Mouse (Mus musculus): ENCODE data around the gene Erp44. TPM values are rescaled to one million over a fixed set of nuclear protein-coding genes. Genes with fewer than 3 reads are reported as not detected.
A peak's percentile ranks its signal among the peaks of the same experiment; 100 is the strongest.

Erp44 gene
- polyA plus RNA-seq, 1 experiment from 2014 or later = 55.4 TPM

- ATAC-seq (ENCODE audit: low FRiP score) (no peak), DNase-seq (ENCODE audit: low spot score) (no peak)
- no peaks in the 10 kb centered on the region for H3K4me1 ChIP-seq (replicated peaks; ENCODE audit: control insufficient read depth, insufficient read depth, low read length)
- H3K9ac ChIP-seq = no peak overlapping the region
- no peaks in the 10 kb centered on the region for H3K36me3 ChIP-seq (replicated peaks; ENCODE audit: control insufficient read depth, insufficient read depth)
- H3K27me3 ChIP-seq (ENCODE audit: control insufficient read depth, insufficient read depth, low read length) = no peaks in the 10 kb centered on the region
- H3K9me3 ChIP-seq (ENCODE audit: control insufficient read depth, low read length) = no peaks in the 10 kb centered on the region
- H3K27ac ChIP-seq = no peak overlapping the region
- H3K4me3 ChIP-seq (replicated peaks; ENCODE audit: low read length) = no peak overlapping the region
- H3K4me2 ChIP-seq (replicated peaks) = no peak overlapping the region
These were observed 26.1 kb downstream of the Erp44 start for GRCm38 (mm10) chr4:48253266-48253665.

DNA sequence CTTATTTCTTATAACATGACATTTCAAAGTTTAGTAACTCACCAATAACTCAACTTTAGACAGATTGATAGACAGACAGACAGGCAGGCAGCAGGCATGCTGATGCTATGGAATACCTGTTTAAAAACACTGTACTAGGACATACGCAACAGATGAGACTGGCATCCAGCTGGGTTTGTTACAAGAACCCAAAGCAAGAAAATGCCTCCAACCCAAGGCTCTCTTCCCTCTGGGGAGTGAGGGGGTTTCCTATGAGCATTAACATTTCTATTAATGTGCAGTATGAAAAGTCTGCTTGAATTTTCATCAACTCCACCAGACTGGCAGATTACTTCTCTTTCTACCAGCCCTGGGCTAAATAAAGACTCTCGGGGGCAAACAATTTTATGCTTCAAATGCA, 35.1 kb downstream of the Erp44 start:
- no peak for DNase-seq (ENCODE audit: low spot score)
- no peaks in the 10 kb centered on the region for H3K9me3 ChIP-seq (ENCODE audit: control insufficient read depth, low read length)
- peaks cover 5% of the 10 kb centered on the region for H3K36me3 ChIP-seq (replicated peaks; ENCODE audit: control insufficient read depth, insufficient read depth)
- no peaks in the 10 kb centered on the region for H3K4me1 ChIP-seq (replicated peaks; ENCODE audit: control insufficient read depth, insufficient read depth, low read length)
- H3K9ac ChIP-seq = no peak overlapping the region
- 80% methylated on average over 2 of the region's 2 CpGs for WGBS
- no peak overlapping the region for H3K27ac ChIP-seq
- no peaks in the 10 kb centered on the region for H3K27me3 ChIP-seq (ENCODE audit: control insufficient read depth, insufficient read depth, low read length)
- no peak overlapping the region for H3K4me3 ChIP-seq (replicated peaks; ENCODE audit: low read length)
- H3K4me2 ChIP-seq (replicated peaks) = no peak overlapping the region
- ATAC-seq (ENCODE audit: low FRiP score) = no peak

- 65% methylated on average over 1 of the region's 1 CpGs for WGBS
These were observed 35.6 kb downstream of the Erp44 start for GRCm38 (mm10) chr4:48243737-48244136.

GRCm38 (mm10) chr4:48242482-48242881, 36.9 kb downstream of the Erp44 start:
- Histone ChIP-seq H3K4me2 (replicated peaks) (no peak overlapping the region), H3K27me3 (ENCODE audit: control insufficient read depth, insufficient read depth, low read length) (no peaks in the 10 kb centered on the region), H3K4me1 (replicated peaks; ENCODE audit: control insufficient read depth, insufficient read depth, low read length) (no peaks in the 10 kb centered on the region), H3K27ac (no peak overlapping the region), H3K4me3 (replicated peaks; ENCODE audit: low read length) (no peak overlapping the region), H3K9ac (no peak overlapping the region), H3K9me3 (ENCODE audit: control insufficient read depth, low read length) (no peaks in the 10 kb centered on the region), H3K36me3 (replicated peaks; ENCODE audit: control insufficient read depth, insufficient read depth) (peaks cover 5% of the 10 kb centered on the region)
- WGBS = 94% methylated on average over 4 of the region's 4 CpGs
- DNase-seq (ENCODE audit: low spot score) (no peak), ATAC-seq (ENCODE audit: low FRiP score) (no peak)

More at GRCm38 (mm10) chr4:48243737-48244136, 35.6 kb downstream of the Erp44 start:
- Histone ChIP-seq H3K4me3 (replicated peaks; ENCODE audit: low read length) (no peak overlapping the region), H3K27ac (no peak overlapping the region), H3K4me1 (replicated peaks; ENCODE audit: control insufficient read depth, insufficient read depth, low read length) (no peaks in the 10 kb centered on the region), H3K27me3 (ENCODE audit: control insufficient read depth, insufficient read depth, low read length) (no peaks in the 10 kb centered on the region), H3K36me3 (replicated peaks; ENCODE audit: control insufficient read depth, insufficient read depth) (peaks cover 5% of the 10 kb centered on the region), H3K9me3 (ENCODE audit: control insufficient read depth, low read length) (no peaks in the 10 kb centered on the region), H3K9ac (no peak overlapping the region), H3K4me2 (replicated peaks) (no peak overlapping the region)
- DNase-seq (ENCODE audit: low spot score) (no peak), ATAC-seq (ENCODE audit: low FRiP score) (no peak)

DNA sequence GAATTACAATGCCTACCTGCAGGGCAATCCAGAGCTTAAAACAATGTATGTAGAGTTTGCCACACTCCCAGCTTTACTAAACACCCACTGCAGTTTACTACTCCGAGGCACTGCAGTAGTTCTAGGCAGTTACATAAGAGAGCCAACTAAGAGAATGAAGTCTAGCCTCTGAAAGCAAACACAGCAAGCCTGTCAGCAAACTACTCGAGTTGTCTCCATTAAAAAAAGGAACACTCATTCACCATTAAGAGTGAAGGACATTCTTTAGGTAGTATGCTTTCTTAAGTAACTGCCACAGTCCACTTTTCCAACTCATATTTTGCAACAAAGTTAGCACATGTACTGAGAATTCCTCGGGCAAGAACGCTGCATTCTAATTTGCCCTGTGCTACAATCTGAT, 40.3 kb downstream of the Erp44 start:
- no peak overlapping the region for H3K4me3 ChIP-seq (replicated peaks; ENCODE audit: low read length)
- H3K36me3 ChIP-seq (replicated peaks; ENCODE audit: control insufficient read depth, insufficient read depth) = peaks cover 5% of the 10 kb centered on the region
- H3K9ac ChIP-seq = no peak overlapping the region
- H3K4me1 ChIP-seq (replicated peaks; ENCODE audit: control insufficient read depth, insufficient read depth, low read length) = no peaks in the 10 kb centered on the region
- ATAC-seq (ENCODE audit: low FRiP score) (no peak), DNase-seq (ENCODE audit: low spot score) (no peak)
- no peaks in the 10 kb centered on the region for H3K9me3 ChIP-seq (ENCODE audit: control insufficient read depth, low read length)
- no peak overlapping the region for H3K27ac ChIP-seq
- WGBS = 91% methylated on average over 4 of the region's 4 CpGs
- H3K4me2 ChIP-seq (replicated peaks) = no peak overlapping the region
- no peaks in the 10 kb centered on the region for H3K27me3 ChIP-seq (ENCODE audit: control insufficient read depth, insufficient read depth, low read length)

DNA sequence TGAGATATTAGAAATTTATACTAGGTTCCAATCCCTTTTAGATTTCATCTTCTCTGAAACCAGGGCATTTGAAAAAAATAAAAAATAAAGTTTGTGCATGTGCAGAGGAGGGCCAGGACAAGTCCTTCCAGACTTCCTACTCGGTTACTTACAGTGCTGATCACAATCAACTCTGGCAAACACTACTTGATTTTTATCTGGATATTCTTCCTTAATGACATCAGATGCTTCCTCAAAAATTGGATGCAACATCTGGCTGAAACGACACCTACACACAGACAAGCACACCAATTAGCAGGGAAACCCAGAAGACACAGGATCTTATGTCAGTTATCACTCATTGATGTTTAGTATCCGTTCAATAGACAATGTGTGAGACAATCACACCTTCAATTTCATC, 42.6 kb downstream of the Erp44 start:
- no peaks in the 10 kb centered on the region for H3K27me3 ChIP-seq (ENCODE audit: control insufficient read depth, insufficient read depth, low read length)
- H3K4me1 ChIP-seq (replicated peaks; ENCODE audit: control insufficient read depth, insufficient read depth, low read length) = no peaks in the 10 kb centered on the region
- no peak overlapping the region for H3K4me3 ChIP-seq (replicated peaks; ENCODE audit: low read length)
- no peak overlapping the region for H3K4me2 ChIP-seq (replicated peaks)
- H3K9me3 ChIP-seq (ENCODE audit: control insufficient read depth, low read length) = no peaks in the 10 kb centered on the region
- peaks cover 5% of the 10 kb centered on the region for H3K36me3 ChIP-seq (replicated peaks; ENCODE audit: control insufficient read depth, insufficient read depth)
- no peak overlapping the region for H3K9ac ChIP-seq
- ATAC-seq (ENCODE audit: low FRiP score) = no peak
- no peak overlapping the region for H3K27ac ChIP-seq
- WGBS = 93% methylated on average over 3 of the region's 3 CpGs
- no peak for DNase-seq (ENCODE audit: low spot score)

DNA sequence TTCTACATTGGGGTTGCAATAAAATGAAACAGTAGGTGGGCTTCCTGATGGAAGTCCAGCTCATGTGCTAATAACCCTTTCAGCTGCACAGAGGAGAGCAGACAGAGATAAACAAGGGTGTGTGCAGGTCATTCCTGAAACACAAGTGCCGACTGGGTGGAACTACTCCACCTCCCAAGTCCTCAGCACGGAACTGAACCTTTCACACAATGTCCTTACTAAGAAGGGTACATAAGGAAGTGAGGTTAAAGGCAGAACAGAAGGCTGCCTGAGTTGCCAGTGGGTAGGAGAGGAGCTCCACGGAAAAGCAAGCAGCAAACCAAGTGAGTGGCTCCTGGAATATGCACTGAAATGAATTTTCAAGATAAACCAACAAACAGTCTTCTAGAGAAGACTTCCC, 52.6 kb downstream of the Erp44 start:
- Histone ChIP-seq H3K4me2 (replicated peaks) (no peak overlapping the region), H3K4me1 (replicated peaks; ENCODE audit: control insufficient read depth, insufficient read depth, low read length) (no peaks in the 10 kb centered on the region), H3K27ac (no peak overlapping the region), H3K27me3 (ENCODE audit: control insufficient read depth, insufficient read depth, low read length) (no peaks in the 10 kb centered on the region), H3K9ac (no peak overlapping the region), H3K36me3 (replicated peaks; ENCODE audit: control insufficient read depth, insufficient read depth) (no peaks in the 10 kb centered on the region; the same call in 1 of the 2 replicates), H3K9me3 (ENCODE audit: control insufficient read depth, low read length) (no peaks in the 10 kb centered on the region), H3K4me3 (replicated peaks; ENCODE audit: low read length) (no peak overlapping the region)
- ATAC-seq (ENCODE audit: low FRiP score) (no peak), DNase-seq (ENCODE audit: low spot score) (no peak)
- 72% methylated on average over 3 of the region's 3 CpGs for WGBS

DNA sequence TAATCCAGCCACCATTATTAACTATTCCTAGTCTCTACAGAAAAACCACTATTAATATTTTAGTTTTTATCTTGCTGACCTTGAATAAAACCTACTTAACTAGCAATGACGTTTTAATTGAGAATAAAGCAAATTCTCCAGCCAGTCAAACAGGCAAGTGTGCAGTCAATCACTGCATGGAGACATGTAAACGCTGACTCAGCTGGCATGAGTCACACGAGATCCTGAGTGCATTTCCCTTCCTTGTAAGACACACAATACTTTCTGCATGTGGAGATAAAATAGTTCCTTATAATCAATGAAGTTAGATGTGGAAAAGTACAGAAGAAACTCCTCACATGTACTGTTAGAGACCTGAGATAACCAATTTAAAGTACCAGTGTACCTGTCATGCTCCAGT, 53.8 kb downstream of the Erp44 start:
- no peak overlapping the region for H3K9ac ChIP-seq
- no peak overlapping the region for H3K4me3 ChIP-seq (replicated peaks; ENCODE audit: low read length)
- H3K27me3 ChIP-seq (ENCODE audit: control insufficient read depth, insufficient read depth, low read length) = no peaks in the 10 kb centered on the region
- no peaks in the 10 kb centered on the region; the same call in 1 of the 2 replicates for H3K36me3 ChIP-seq (replicated peaks; ENCODE audit: control insufficient read depth, insufficient read depth)
- no peak for ATAC-seq (ENCODE audit: low FRiP score)
- H3K4me2 ChIP-seq (replicated peaks) = no peak overlapping the region
- no peak for DNase-seq (ENCODE audit: low spot score)
- WGBS = 48% methylated on average over 3 of the region's 3 CpGs
- no peaks in the 10 kb centered on the region for H3K4me1 ChIP-seq (replicated peaks; ENCODE audit: control insufficient read depth, insufficient read depth, low read length)
- H3K27ac ChIP-seq = no peak overlapping the region
- H3K9me3 ChIP-seq (ENCODE audit: control insufficient read depth, low read length) = no peaks in the 10 kb centered on the region

DNA sequence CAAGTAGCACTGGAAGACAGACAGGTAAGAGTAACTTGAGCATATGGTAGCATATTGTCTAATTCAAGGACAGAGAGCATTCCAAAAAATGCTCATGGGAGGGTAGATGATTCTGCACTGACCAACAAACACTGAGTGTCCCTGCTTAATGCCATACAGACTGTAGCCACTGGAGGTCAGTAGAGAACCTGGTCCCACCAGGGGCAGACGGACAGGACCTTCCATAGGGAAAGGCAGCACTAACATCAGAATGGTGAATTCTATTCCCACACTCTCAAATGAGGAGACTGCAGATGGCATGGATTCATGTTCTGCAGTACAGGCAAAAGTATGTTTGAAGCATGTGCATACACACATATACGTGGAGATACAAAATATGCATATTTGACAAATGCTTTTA, 54.2 kb downstream of the Erp44 start:
- DNase-seq (ENCODE audit: low spot score) (peak; percentile 72), ATAC-seq (ENCODE audit: low FRiP score) (peak; percentile 55; the same call in 1 of the 2 replicates)
- Histone ChIP-seq H3K9ac (no peak overlapping the region), H3K36me3 (replicated peaks; ENCODE audit: control insufficient read depth, insufficient read depth) (no peaks in the 10 kb centered on the region; the same call in 1 of the 2 replicates), H3K27me3 (ENCODE audit: control insufficient read depth, insufficient read depth, low read length) (no peaks in the 10 kb centered on the region), H3K4me2 (replicated peaks) (no peak overlapping the region), H3K9me3 (ENCODE audit: control insufficient read depth, low read length) (no peaks in the 10 kb centered on the region), H3K4me3 (replicated peaks; ENCODE audit: low read length) (no peak overlapping the region), H3K27ac (no peak overlapping the region), H3K4me1 (replicated peaks; ENCODE audit: control insufficient read depth, insufficient read depth, low read length) (no peaks in the 10 kb centered on the region)
- whole genome bisulfite sequencing = 16% methylated on average over 2 of the region's 2 CpGs

DNA sequence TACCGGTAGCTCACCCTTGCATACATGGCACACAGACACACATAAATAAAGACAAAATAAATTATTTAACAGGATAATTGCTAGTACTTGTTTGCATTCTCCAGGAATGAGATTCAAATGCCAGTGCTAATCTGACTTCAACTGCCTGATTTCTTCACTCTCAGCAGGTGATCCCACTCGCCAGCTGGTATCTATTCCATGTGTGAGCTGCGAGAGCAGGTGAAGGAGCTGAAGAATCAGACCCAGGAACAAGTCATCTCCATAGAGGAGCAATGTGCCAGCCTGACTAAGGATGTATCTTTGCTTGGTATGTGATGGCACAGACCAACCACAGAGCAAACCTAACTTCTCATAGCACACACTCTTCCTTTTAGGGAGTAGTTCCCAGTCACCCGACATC, 75.8 kb downstream of the Erp44 start:
- 85% methylated on average over 4 of the region's 4 CpGs for WGBS
- ATAC-seq (ENCODE audit: low FRiP score) (no peak), DNase-seq (ENCODE audit: low spot score) (no peak)

More for the DNA sequence above, 75.8 kb downstream of the Erp44 start:
- H3K4me1 ChIP-seq (replicated peaks; ENCODE audit: control insufficient read depth, insufficient read depth, low read length) = no peaks in the 10 kb centered on the region
- H3K4me3 ChIP-seq (replicated peaks; ENCODE audit: low read length) = no peak overlapping the region
- H3K9me3 ChIP-seq (ENCODE audit: control insufficient read depth, low read length) = no peaks in the 10 kb centered on the region
- no peak overlapping the region for H3K4me2 ChIP-seq (replicated peaks)
- H3K27ac ChIP-seq = no peak overlapping the region
- H3K9ac ChIP-seq = no peak overlapping the region
- peaks cover 18% of the 10 kb centered on the region for H3K36me3 ChIP-seq (replicated peaks; ENCODE audit: control insufficient read depth, insufficient read depth)
- H3K27me3 ChIP-seq (ENCODE audit: control insufficient read depth, insufficient read depth, low read length) = no peaks in the 10 kb centered on the region

Data from hindbrain, embryonic 14.5 days (tissue).